Mouse (Mus musculus) neural tube, embryonic 13.5 days (tissue): ENCODE measurements around the gene B020031M17Rik. TPM values are rescaled to one million over a fixed set of nuclear protein-coding genes. Genes with fewer than 3 reads are reported as not detected.
"Not testable (repeated sequence)": the region's sequence is repeated elsewhere in the genome, so short reads cannot be mapped to it uniquely, and the experiment has no call there.

Experiments used
- ATAC-seq: fragments of 200-750 bp; cut with Nextera tagmentation; 2 replicates; pipeline ENCODE4 v1.8.0; 2017; ENCODE audit warnings: low read depth, mild to moderate bottlenecking, moderate TSS enrichment, moderate library complexity
- H3K27ac ChIP-seq: fragments of 300-500 bp; sonication (generic); replicated peaks from 2 replicates; pipeline ENCODE4 v1.5.1; 2015; ENCODE audit warnings: moderate library complexity, mild to moderate bottlenecking, inconsistent platforms
- H3K27me3 ChIP-seq: fragments of 300-500 bp; sonication (generic); 2 replicates; pipeline ENCODE4 v1.6.1; 2015; ENCODE audit warnings: mild to moderate bottlenecking, inconsistent platforms
- H3K36me3 ChIP-seq: fragments of 300-500 bp; sonication (generic); 2 replicates; pipeline ENCODE4 v1.6.1; 2015; ENCODE audit warnings: mild to moderate bottlenecking, inconsistent platforms
- H3K4me1 ChIP-seq: fragments of 300-500 bp; sonication (generic); replicated peaks from 2 replicates; pipeline ENCODE4 v1.6.1; 2015; ENCODE audit warnings: inconsistent platforms
- H3K4me2 ChIP-seq: fragments of 300-500 bp; sonication (generic); 2 replicates; pipeline ENCODE4 v1.6.1; 2015; ENCODE audit warnings: inconsistent platforms, mild to moderate bottlenecking, moderate library complexity
- H3K4me3 ChIP-seq: fragments of 300-500 bp; sonication (generic); 2 replicates; pipeline ENCODE4 v1.5.1; 2015; ENCODE audit warnings: mild to moderate bottlenecking, inconsistent platforms
- H3K9ac ChIP-seq: fragments of 300-500 bp; sonication (generic); 2 replicates; pipeline ENCODE4 v1.6.1; 2015; ENCODE audit warnings: moderate library complexity, mild to moderate bottlenecking, inconsistent platforms
- H3K9me3 ChIP-seq: fragments of 300-500 bp; sonication (generic); 2 replicates; pipeline ENCODE4 v1.6.1; 2016; ENCODE audit warnings: inconsistent platforms
- WGBS: fragments of 180-500 bp; shearing (Covaris S2); methylation state at CpG from one replicate; pipeline ENCODE4 v1.1.7; 2015; 5-methylcytosine and 5-hydroxymethylcytosine counted together
- polyA plus RNA-seq: library from polyadenylated mRNA; unstranded; fragments of >200 nt; fragmentation: Nextera tagmentation; extraction: Ambion mirVana; gene quantifications from 2 replicates; pipeline ENCODE4 v1.2.1, GENCODE M21; 2015

The B020031M17Rik gene
- polyA plus RNA-seq, 1 experiment from 2014 or later, result not detected

DNA sequence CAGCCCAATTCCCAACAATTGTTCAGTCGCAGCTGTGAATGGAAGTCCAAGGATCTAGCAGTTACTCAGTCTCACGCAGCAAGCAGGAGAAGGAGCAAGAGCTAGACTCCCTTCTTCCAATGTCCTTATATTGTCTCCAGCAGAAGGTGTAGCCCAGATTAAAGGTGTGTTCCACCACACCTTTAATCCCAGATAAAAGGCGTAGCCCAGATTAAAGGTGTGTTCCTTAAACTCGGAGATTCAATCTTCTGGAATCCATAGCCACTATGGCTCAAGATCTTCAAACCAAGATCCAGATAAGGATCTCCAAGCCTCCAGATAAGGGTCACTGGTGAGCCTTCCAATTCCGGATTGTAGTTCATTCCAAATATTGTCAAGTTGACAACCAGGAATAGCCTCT is 21.4 kb downstream of the B020031M17Rik start, which contains the start of gene Gm21761:
Gene Gm21761 (minus strand): TSS at position 101 of the 400 bp plus-strand sequence.
- H3K4me3 ChIP-seq, ATAC-seq, H3K27me3 ChIP-seq, H3K27ac ChIP-seq, H3K4me2 ChIP-seq, H3K9me3 ChIP-seq, H3K9ac ChIP-seq, H3K36me3 ChIP-seq, H3K4me1 ChIP-seq: not testable (repeated sequence)
- no CpG with 5 or more reads among the region's 5 CpGs for WGBS

DNA sequence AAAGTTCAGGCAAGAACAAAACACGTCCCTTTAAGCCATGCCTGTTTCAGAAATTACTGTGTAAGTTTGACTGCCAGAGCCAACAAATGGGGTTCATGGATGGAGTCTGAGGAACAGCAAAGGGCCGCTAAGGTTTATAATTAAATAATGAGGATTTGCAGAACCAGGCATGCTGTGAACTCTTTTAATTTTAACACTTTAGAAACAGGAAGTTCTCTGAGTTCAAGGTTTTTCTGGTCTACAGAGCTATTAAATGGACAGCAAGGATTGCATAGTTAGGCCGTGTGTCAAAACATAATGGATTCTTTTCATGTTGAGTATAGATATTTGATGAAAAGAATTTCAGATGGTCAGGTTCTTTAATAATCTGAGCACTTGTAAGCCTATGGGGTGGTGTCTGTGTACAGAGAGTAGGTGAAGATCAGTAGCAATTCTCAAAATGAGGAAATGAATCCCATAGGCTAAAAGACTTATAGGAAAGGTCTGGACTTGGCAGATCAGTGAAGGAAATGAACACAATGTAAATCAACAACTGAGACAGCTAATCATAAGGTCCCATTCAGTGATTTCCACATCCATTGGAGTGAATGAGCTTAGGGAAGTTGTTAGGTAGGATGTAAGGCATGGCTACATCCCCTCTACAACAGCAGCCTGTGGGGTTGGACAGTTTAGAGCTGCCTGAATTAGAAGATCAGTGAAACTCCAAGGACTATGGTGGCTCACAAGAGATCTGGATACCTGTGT is 25.8 kb downstream of the B020031M17Rik start:
- not testable (repeated sequence) for H3K9me3 ChIP-seq, H3K9ac ChIP-seq, H3K4me3 ChIP-seq, H3K36me3 ChIP-seq, H3K27ac ChIP-seq, H3K4me1 ChIP-seq, ATAC-seq, H3K4me2 ChIP-seq, H3K27me3 ChIP-seq
- 88% methylated on average over 3 of the region's 3 CpGs for WGBS

DNA sequence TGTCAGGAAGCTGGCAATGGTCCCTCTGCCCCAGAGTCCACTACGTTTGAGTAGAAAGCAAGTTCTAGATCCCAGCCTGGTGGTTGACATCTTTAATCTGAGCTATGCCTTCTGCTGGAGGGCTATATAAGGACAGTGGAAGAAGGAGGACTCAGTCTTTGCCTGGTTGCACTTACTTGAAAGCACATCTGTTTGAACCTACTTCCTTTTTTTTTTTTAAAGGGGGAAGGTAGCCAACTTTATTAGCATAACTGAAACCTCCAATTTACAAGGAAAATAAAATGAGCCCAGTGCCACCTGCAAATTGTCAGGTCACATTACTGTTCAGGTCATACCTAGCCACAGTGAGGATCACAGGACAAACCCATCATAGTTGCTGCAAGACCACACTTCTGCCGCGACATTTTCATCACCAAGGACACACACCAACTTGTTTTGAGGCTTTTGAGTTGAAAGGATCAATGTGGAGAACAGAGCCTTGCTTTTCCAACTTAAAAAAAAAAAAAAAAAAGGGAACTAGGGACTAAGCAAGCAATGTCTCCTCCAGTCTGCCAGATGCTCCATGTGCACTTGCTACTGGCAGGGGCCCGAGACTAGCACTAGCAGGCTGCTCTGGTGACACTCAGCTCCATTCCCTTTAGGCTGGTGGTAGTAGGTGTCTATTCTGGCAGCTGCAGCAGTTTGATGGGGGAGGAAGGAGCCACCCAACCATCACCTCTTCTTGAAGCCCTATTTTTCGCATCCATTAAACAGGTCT is 33.5 kb downstream of the B020031M17Rik start:
- not testable (repeated sequence) for H3K4me1 ChIP-seq, ATAC-seq, H3K27me3 ChIP-seq, H3K36me3 ChIP-seq, H3K4me3 ChIP-seq, H3K9me3 ChIP-seq, H3K4me2 ChIP-seq, H3K9ac ChIP-seq, H3K27ac ChIP-seq
- WGBS, result 72% methylated on average over 4 of the region's 5 CpGs

DNA sequence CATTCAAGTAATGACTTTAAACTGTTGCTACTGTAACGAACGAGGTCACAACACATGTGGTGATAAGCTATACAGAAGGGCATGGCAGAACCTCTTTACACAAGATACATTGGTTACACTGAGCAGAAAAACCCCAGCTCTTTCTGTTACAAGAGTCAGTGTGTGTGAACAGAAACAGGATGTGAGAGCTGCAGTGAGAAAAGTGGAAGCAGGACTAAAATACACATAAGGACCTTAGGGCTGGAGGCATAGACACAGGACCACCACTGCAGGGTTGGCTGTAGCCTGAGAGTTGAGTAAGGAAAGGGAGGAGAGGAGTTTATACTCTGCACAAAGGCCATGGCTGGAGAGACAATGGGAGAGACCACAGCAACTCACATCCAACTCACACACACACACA is 34.2 kb downstream of the B020031M17Rik start:
- WGBS, result 70% methylated on average over 2 of the region's 2 CpGs
- not testable (repeated sequence) for ATAC-seq

More for the DNA sequence above, 34.2 kb downstream of the B020031M17Rik start:
- not testable (repeated sequence) for H3K36me3 ChIP-seq, H3K4me1 ChIP-seq, H3K27ac ChIP-seq, H3K9ac ChIP-seq, H3K27me3 ChIP-seq, H3K4me2 ChIP-seq, H3K4me3 ChIP-seq, H3K9me3 ChIP-seq

Other genes with a start within 250 kb of the B020031M17Rik start
- gene Nim1k, start 194.9 kb downstream of the B020031M17Rik start, polyA plus RNA-seq, result 3.6 and 3.8 TPM in 2 replicates
- 36.6 and 37.2 TPM in 2 replicates for gene Zfp131, start 159.9 kb downstream of the B020031M17Rik start, polyA plus RNA-seq
- gene AF067063, start 120.6 kb downstream of the B020031M17Rik start, polyA plus RNA-seq, result 0.38 TPM in 1 of 2 replicates, not detected in the other
- gene D13Ertd608e, start 114.8 kb downstream of the B020031M17Rik start, polyA plus RNA-seq, result not detected in 2 replicates
- gene Tcstv1, start 56.0 kb downstream of the B020031M17Rik start, polyA plus RNA-seq, result not detected in 2 replicates
- gene Gm21761, start 21.5 kb downstream of the B020031M17Rik start, polyA plus RNA-seq, result not detected in 2 replicates
- gene Gm36079, start 76.2 kb upstream of the B020031M17Rik start, polyA plus RNA-seq, result not detected in 2 replicates
- gene Gm21188, start 101.4 kb upstream of the B020031M17Rik start, polyA plus RNA-seq, result 0.10 TPM in 1 of 2 replicates, not detected in the other
- not detected in 2 replicates for gene Gm20767, start 189.4 kb upstream of the B020031M17Rik start, polyA plus RNA-seq
- gene Gm21818, start 221.6 kb upstream of the B020031M17Rik start, polyA plus RNA-seq, result not detected in 2 replicates